Mouse (Mus musculus): ENCODE data around the gene Macrod2. TPM values are rescaled to one million over a fixed set of nuclear protein-coding genes. Genes with fewer than 3 reads are reported as not detected.

Gene Macrod2
- total and polyA plus RNA-seq, 2 experiments from 2014 or later, result 49.7 to 80.7 TPM

DNA sequence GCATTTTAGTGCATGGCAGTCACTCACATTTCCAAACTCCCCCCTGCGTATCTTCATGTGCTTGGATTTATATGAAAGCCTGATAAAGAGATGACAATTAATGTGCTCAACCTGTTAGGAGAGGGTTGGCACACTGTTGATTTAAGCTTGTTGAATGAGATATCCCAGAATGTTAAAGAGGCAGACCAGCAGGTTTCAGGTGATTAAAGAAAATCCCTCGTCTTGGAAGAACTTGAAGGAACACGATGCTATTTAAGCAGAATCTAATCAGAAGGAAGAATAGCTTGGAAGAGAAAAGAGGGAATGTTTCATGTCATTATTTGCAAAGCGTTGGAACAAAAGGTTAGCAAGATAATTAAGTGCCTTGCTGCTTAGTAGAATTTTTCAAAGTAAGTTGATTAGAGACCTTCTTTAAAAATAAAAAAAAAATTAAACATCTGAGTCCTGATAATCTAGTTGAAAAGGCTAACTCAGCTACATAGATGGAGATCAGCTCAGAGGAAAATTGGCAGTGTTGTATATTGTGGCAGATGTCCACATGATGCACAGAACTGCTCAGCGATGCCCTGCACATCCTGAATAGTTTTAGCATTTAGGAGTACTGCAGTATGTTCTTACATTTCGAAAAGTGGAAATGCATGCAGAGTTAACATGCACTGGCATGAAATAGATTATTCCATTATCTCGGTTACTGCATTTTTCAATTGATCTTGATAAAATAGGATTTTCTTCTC is 518.7 kb downstream of the Macrod2 start:
- no peaks in the 10 kb centered on the region for H3K36me3 ChIP-seq (ENCODE audit: insufficient read depth)
- ATAC-seq (no peak; the same call in 1 of the 2 replicates), DNase-seq (peak; percentile 25)
- TF ChIP-seq CTCF (IDR thresholded peaks at IDR 0.05; ENCODE audit: low read depth), result no peak
- no peak overlapping the region for H3K4me3 ChIP-seq (ENCODE audit: low read depth, low read length)
- H3K9ac ChIP-seq, result no peak overlapping the region
- peaks cover 6% of the 10 kb centered on the region; the same call in 1 of the 2 replicates for H3K4me1 ChIP-seq (ENCODE audit: insufficient read depth)
- no peaks in the 10 kb centered on the region for H3K27me3 ChIP-seq (ENCODE audit: insufficient read depth, low read length)
- H3K27ac ChIP-seq (ENCODE audit: low read depth, low read length), result no peak overlapping the region
- WGBS, result 30% methylated on average over 7 of the region's 7 CpGs
- no peak overlapping the region for H3K4me2 ChIP-seq (ENCODE audit: low read depth)
- H3K9me3 ChIP-seq (ENCODE audit: low read length), result no peaks in the 10 kb centered on the region

DNA sequence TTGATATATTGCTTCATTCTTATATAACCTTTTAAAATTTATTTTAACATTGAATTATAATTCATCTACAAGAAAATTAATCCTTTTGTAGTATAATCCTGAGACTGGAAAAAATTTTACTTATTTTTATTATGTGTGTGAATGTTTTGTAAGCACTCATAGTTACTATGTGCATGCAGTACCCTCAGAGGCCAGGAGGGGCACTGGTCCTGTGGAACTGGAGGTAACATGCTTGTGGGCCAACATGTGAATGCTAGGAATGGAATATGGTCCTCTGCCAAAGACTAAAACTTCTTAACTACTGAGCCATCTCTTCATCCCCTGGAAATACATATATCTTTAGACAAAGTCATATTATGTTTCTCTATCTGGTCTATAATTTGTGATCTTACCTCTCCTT is 531.8 kb downstream of the Macrod2 start:
- Histone ChIP-seq H3K27me3 (ENCODE audit: insufficient read depth, low read length) (no peaks in the 10 kb centered on the region), H3K9ac (no peak overlapping the region), H3K4me2 (ENCODE audit: low read depth) (no peak overlapping the region), H3K9me3 (ENCODE audit: low read length) (no peaks in the 10 kb centered on the region), H3K27ac (ENCODE audit: low read depth, low read length) (no peak overlapping the region), H3K4me3 (ENCODE audit: low read depth, low read length) (no peak overlapping the region), H3K36me3 (ENCODE audit: insufficient read depth) (no peaks in the 10 kb centered on the region), H3K4me1 (ENCODE audit: insufficient read depth) (no peaks in the 10 kb centered on the region)
- no peak for DNase-seq
- no peak for ATAC-seq
- TF ChIP-seq CTCF (IDR thresholded peaks at IDR 0.05; ENCODE audit: low read depth), result peak; percentile 42

DNA sequence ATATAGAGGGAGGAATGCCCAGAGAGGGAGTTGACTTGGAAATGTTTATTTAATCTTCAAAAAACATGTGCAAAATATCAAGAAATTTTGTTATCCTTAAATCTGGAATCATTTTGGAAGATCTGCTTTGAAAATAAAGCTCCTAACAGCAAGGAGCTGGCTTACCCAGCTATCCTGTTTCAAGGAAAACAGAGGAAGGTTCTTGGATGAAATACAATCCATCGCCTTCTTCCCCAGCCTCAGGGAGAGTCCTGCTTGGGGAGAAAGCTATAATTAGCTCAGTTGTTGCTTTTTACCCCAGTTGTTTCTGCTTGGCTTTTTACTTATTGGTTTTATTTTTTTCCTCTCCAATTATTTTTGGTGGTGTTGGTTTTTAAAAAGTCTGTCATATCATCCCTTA is 539.4 kb downstream of the Macrod2 start:
- ATAC-seq (no peak), DNase-seq (no peak)
- H3K36me3 ChIP-seq (ENCODE audit: insufficient read depth), result no peaks in the 10 kb centered on the region
- H3K4me2 ChIP-seq (ENCODE audit: low read depth), result no peak overlapping the region
- no peaks in the 10 kb centered on the region for H3K27me3 ChIP-seq (ENCODE audit: insufficient read depth, low read length)
- no peaks in the 10 kb centered on the region for H3K4me1 ChIP-seq (ENCODE audit: insufficient read depth)
- H3K9me3 ChIP-seq (ENCODE audit: low read length), result no peaks in the 10 kb centered on the region
- H3K4me3 ChIP-seq (ENCODE audit: low read depth, low read length), result no peak overlapping the region
- H3K9ac ChIP-seq, result no peak overlapping the region
- H3K27ac ChIP-seq (ENCODE audit: low read depth, low read length), result no peak overlapping the region
- 56% methylated on average over 1 of the region's 1 CpGs for WGBS
- TF ChIP-seq CTCF (IDR thresholded peaks at IDR 0.05; ENCODE audit: low read depth), result no peak

DNA sequence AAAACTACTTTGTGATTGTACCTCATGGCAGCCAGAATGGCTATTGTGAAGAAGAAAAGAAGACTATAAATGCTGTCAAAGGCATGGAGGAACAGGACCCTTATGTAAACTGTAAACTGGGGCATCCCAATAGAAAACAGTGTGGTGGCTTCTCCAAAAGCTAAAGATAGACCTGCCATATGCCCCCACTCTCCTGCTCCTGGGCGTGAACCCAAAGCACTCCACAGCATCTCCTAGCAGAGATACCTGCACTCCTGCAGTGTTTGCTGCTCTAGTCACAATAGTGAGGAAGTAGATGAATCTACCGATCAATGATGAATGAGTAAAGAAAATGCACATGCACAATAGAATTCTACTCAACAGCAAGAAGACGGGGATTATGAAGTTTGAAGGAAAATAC is 554.4 kb downstream of the Macrod2 start:
- whole genome bisulfite sequencing, result 91% methylated on average over 3 of the region's 3 CpGs
- DNase-seq, result no peak

DNA sequence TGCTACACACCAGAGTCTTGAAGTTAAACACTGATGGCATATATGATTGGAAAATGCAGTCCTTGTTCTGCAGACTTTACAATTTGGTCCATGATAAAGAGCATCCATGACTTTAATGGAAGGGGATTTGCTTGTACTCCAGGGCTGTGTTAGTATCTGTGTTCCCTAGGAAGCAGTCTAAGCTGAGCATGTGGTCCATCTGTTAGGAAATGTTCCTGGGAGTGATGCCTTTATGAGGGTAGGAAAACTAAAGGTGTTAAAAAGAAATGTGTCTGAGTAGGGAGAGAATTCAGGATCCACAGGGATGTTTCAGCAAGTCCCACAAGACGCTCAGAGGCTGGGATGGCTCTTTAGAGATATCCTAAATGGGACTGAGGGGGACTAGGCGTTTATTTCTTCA is 564.1 kb downstream of the Macrod2 start:
- Histone ChIP-seq H3K27me3 (ENCODE audit: insufficient read depth, low read length) (no peaks in the 10 kb centered on the region), H3K4me2 (ENCODE audit: low read depth) (no peak overlapping the region), H3K36me3 (ENCODE audit: insufficient read depth) (no peaks in the 10 kb centered on the region), H3K9me3 (ENCODE audit: low read length) (no peaks in the 10 kb centered on the region), H3K27ac (ENCODE audit: low read depth, low read length) (no peak overlapping the region), H3K4me3 (ENCODE audit: low read depth, low read length) (no peak overlapping the region), H3K4me1 (ENCODE audit: insufficient read depth) (no peaks in the 10 kb centered on the region), H3K9ac (no peak overlapping the region)
- no peak for ATAC-seq
- DNase-seq, result peak; percentile 23
- no peak for TF ChIP-seq CTCF (IDR thresholded peaks at IDR 0.05; ENCODE audit: low read depth)
- 73% methylated on average over 2 of the region's 2 CpGs for WGBS

More for the DNA sequence above, 554.4 kb downstream of the Macrod2 start:
- ATAC-seq, result no peak
- TF ChIP-seq CTCF (IDR thresholded peaks at IDR 0.05; ENCODE audit: low read depth), result no peak
- no peak overlapping the region for H3K4me3 ChIP-seq (ENCODE audit: low read depth, low read length)
- H3K4me2 ChIP-seq (ENCODE audit: low read depth), result no peak overlapping the region
- no peaks in the 10 kb centered on the region for H3K36me3 ChIP-seq (ENCODE audit: insufficient read depth)
- no peaks in the 10 kb centered on the region for H3K4me1 ChIP-seq (ENCODE audit: insufficient read depth)
- no peaks in the 10 kb centered on the region for H3K9me3 ChIP-seq (ENCODE audit: low read length)
- no peak overlapping the region for H3K27ac ChIP-seq (ENCODE audit: low read depth, low read length)
- no peak overlapping the region for H3K9ac ChIP-seq
- H3K27me3 ChIP-seq (ENCODE audit: insufficient read depth, low read length), result no peaks in the 10 kb centered on the region

DNA sequence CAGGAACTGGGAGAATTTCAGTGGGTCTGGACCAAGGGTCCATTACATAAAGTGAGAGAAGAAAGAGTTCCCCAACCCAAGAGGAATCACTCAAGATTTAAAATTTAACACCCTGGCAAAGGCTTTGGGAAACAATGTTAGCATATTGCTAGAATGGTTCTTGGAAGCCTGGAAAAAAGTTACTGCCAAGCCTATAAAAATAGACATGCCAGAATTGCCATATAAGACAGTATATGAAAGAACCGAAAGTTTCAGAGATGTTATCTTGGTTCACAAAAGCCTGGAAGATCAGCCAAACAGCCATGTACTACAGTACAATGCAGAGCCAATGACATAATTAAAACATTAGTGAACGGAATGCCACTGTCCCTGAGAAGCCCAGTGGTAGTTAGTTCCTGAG is 575.1 kb downstream of the Macrod2 start:
- WGBS, result 82% methylated on average over 2 of the region's 2 CpGs
- no peaks in the 10 kb centered on the region for H3K36me3 ChIP-seq (ENCODE audit: insufficient read depth)
- H3K4me1 ChIP-seq (ENCODE audit: insufficient read depth), result no peaks in the 10 kb centered on the region
- H3K27me3 ChIP-seq (ENCODE audit: insufficient read depth, low read length), result no peaks in the 10 kb centered on the region
- H3K4me3 ChIP-seq (ENCODE audit: low read depth, low read length), result no peak overlapping the region
- DNase-seq (peak; percentile 17), ATAC-seq (no peak)
- H3K9me3 ChIP-seq (ENCODE audit: low read length), result no peaks in the 10 kb centered on the region
- H3K27ac ChIP-seq (ENCODE audit: low read depth, low read length), result no peak overlapping the region
- TF ChIP-seq CTCF (IDR thresholded peaks at IDR 0.05; ENCODE audit: low read depth), result no peak
- H3K4me2 ChIP-seq (ENCODE audit: low read depth), result no peak overlapping the region
- H3K9ac ChIP-seq, result no peak overlapping the region

DNA sequence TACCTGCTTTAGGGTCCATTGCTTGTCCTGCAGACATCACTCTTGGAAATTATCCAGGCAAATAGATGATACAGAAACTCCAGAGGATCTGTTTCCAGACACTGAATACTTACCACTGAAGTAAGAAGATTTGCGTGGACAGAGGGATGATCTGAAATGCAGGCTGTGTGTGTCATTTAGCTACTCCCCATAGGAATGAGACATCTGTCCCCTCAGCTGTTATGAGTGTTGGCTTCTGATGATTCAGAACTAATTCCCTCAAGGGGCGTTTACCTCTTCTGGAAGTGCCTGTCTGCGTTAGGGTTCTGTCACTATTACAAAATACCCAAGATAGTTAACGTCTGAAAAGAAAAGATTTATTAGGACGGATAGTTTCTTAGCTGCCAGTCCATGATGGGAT is 576.7 kb downstream of the Macrod2 start:
- Histone ChIP-seq H3K27me3 (ENCODE audit: insufficient read depth, low read length) (no peaks in the 10 kb centered on the region), H3K4me1 (ENCODE audit: insufficient read depth) (no peaks in the 10 kb centered on the region), H3K27ac (ENCODE audit: low read depth, low read length) (no peak overlapping the region), H3K36me3 (ENCODE audit: insufficient read depth) (no peaks in the 10 kb centered on the region), H3K9ac (no peak overlapping the region), H3K9me3 (ENCODE audit: low read length) (no peaks in the 10 kb centered on the region), H3K4me3 (ENCODE audit: low read depth, low read length) (no peak overlapping the region), H3K4me2 (ENCODE audit: low read depth) (no peak overlapping the region)
- no peak for ATAC-seq
- no peak for DNase-seq
- 66% methylated on average over 5 of the region's 5 CpGs for WGBS
- no peak for TF ChIP-seq CTCF (IDR thresholded peaks at IDR 0.05; ENCODE audit: low read depth)

Data from forebrain, postnatal 0 days (tissue).